Mouse (Mus musculus): Measurements from ENCODE around the gene Gm26602. TPM values are rescaled to one million over a fixed set of nuclear protein-coding genes. Genes with fewer than 3 reads are reported as not detected.
"Not testable (repeated sequence)": the region's sequence is repeated elsewhere in the genome, so short reads cannot be mapped to it uniquely, and the experiment has no call there.

The Gm26602 gene
- polyA plus RNA-seq, 1 experiment from 2014 or later = 17.7 TPM

GRCm38 (mm10) chr10:79873715-79874289 is 36.9 kb upstream of the Gm26602 start:
- H3K4me2 ChIP-seq (replicated peaks) = peak overlapping the region; percentile 98
- no peaks in the 10 kb centered on the region for H3K36me3 ChIP-seq
- ATAC-seq = no peak; the same call in none of the 2 replicates
- H3K9me3 ChIP-seq = no peaks in the 10 kb centered on the region
- H3K27me3 ChIP-seq (replicated peaks) = no peaks in the 10 kb centered on the region
- H3K4me1 ChIP-seq (replicated peaks) = peaks cover 27% of the 10 kb centered on the region
- WGBS = 1% methylated on average over 26 of the region's 26 CpGs
- H3K27ac ChIP-seq = peak overlapping the region; percentile 71; the same call in 1 of the 2 replicates
- peak overlapping the region; percentile 77 for H3K9ac ChIP-seq
- H3K4me3 ChIP-seq (replicated peaks) = peak overlapping the region; percentile 66

DNA sequence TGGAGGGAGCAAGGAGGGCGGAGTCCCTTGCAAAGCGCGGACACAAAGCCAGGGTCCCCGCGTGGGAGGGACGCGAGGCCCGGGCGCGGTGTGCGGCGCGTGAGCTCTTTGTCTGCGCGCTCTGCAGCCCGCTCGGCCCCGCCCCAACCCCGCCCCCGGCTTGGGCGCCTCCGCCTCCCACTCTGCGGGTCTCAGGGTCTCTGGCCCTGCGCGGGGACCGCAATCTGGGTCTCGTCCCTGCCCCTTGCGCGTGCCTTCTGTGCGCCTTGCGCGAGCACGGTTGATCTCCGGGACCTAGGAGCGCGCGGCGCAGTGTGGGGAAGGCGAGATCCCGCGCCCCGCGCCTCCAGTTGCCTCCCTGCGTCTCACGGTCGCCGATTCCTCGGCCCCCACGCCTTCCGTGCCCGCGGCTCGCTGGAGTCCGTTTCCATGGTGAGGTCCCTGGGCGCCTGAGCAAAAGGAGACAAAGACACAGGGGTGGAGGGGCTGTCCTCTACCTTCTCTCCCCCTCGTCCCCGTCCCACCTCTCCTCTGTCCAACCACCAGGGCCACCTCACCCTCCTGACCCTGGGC is 36.3 kb upstream of the Gm26602 start, which contains the start of the genes Prtn3 and Plppr3:
Prtn3 (plus strand) TSS at position 187 of the 573 bp plus-strand sequence.
Plppr3 (minus strand) TSS at position 345 of the 573 bp plus-strand sequence.
- H3K27ac ChIP-seq = peak within 1 kb of the TSS; percentile 71; the same call in 1 of the 2 replicates
- H3K36me3 ChIP-seq = no peaks in the 10 kb centered on the region
- peak within 1 kb of the TSS; percentile 77 for H3K9ac ChIP-seq
- no peaks in the 10 kb centered on the region for H3K27me3 ChIP-seq (replicated peaks)
- peak within 1 kb of the TSS; percentile 98 for H3K4me2 ChIP-seq (replicated peaks)
- under 1% methylated on average over 55 of the region's 57 CpGs for WGBS
- peaks cover 28% of the 10 kb centered on the region for H3K4me1 ChIP-seq (replicated peaks)
- H3K4me3 ChIP-seq (replicated peaks) = peak within 1 kb of the TSS; percentile 66
- H3K9me3 ChIP-seq = no peaks in the 10 kb centered on the region
- ATAC-seq = peak; percentile 84

- Histone ChIP-seq H3K36me3 (no peaks in the 10 kb centered on the region), H3K9me3 (no peaks in the 10 kb centered on the region), H3K27me3 (replicated peaks) (no peaks in the 10 kb centered on the region), H3K27ac (no peak overlapping the region), H3K4me3 (replicated peaks) (no peak overlapping the region), H3K4me2 (replicated peaks) (no peak overlapping the region), H3K9ac (no peak overlapping the region), H3K4me1 (replicated peaks) (peaks cover 46% of the 10 kb centered on the region)
- no peak for ATAC-seq
- 54% methylated on average over 1 of the region's 1 CpGs for WGBS
Observed at GRCm38 (mm10) chr10:79877174-79877573, 33.5 kb upstream of the Gm26602 start.

DNA sequence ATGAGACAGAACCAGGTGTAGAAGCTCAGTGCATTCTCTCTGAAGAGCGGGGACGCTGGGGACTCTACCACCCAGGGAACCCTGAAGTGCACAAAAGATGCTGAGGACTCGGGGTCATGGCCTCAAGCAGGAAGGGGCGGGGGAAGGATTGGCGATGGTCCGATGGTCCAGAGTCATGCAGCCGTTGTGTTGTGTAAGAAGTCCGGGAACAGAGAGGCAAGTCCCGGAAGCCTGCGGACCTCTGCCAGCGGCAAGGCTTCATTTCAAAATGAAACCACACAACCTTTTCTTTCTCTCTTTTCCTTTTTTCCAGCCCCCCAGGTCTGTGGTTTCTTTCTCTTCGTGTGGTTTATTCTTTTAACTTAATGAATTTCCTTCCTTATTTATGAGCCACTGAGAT is 32.9 kb upstream of the Gm26602 start:
- Histone ChIP-seq H3K4me1 (replicated peaks) (peaks cover 49% of the 10 kb centered on the region), H3K36me3 (no peaks in the 10 kb centered on the region), H3K4me2 (replicated peaks) (no peak overlapping the region), H3K4me3 (replicated peaks) (no peak overlapping the region), H3K9me3 (no peaks in the 10 kb centered on the region), H3K27me3 (replicated peaks) (no peaks in the 10 kb centered on the region; the same call in 1 of the 2 replicates), H3K27ac (no peak overlapping the region), H3K9ac (no peak overlapping the region)
- WGBS = 56% methylated on average over 12 of the region's 12 CpGs
- ATAC-seq = no peak

DNA sequence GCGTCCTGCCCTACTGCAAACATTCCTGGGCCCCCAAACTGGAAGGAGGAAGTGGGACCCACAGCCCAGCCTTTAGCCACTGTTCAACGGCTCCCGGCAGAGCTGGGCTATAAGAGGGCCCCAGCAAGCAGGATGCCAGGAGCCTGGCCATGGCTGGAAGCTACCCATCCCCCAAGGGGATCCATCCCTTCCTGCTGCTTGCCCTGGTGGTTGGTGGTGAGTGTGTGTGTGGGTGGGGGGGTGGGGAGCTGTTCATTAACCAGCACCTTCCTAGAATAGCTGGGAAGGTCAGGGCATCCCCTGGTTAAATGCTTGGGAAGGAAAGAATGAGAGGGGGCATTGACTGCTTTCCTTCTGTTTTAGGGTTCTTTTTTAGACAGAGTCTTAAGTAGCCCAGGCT is 31.1 kb upstream of the Gm26602 start:
- WGBS = 13% methylated on average over 3 of the region's 3 CpGs
- Histone ChIP-seq H3K9ac (no peak overlapping the region), H3K27ac (no peak overlapping the region), H3K36me3 (no peaks in the 10 kb centered on the region), H3K9me3 (no peaks in the 10 kb centered on the region), H3K27me3 (replicated peaks) (no peaks in the 10 kb centered on the region; the same call in 1 of the 2 replicates), H3K4me3 (replicated peaks) (no peak overlapping the region), H3K4me2 (replicated peaks) (no peak overlapping the region), H3K4me1 (replicated peaks) (peaks cover 44% of the 10 kb centered on the region)
- ATAC-seq = no peak

- Histone ChIP-seq H3K9ac (no peak overlapping the region), H3K27me3 (replicated peaks) (no peaks in the 10 kb centered on the region; the same call in 1 of the 2 replicates), H3K9me3 (no peaks in the 10 kb centered on the region), H3K4me1 (replicated peaks) (peaks cover 37% of the 10 kb centered on the region), H3K36me3 (no peaks in the 10 kb centered on the region), H3K4me2 (replicated peaks) (peak overlapping the region; percentile 5; the same call in 1 of the 2 replicates), H3K4me3 (replicated peaks) (no peak overlapping the region), H3K27ac (no peak overlapping the region)
- ATAC-seq = peak; percentile 18; the same call in 1 of the 2 replicates
- WGBS = 16% methylated on average over 9 of the region's 9 CpGs
Observed at GRCm38 (mm10) chr10:79880721-79881120, 29.9 kb upstream of the Gm26602 start.

DNA sequence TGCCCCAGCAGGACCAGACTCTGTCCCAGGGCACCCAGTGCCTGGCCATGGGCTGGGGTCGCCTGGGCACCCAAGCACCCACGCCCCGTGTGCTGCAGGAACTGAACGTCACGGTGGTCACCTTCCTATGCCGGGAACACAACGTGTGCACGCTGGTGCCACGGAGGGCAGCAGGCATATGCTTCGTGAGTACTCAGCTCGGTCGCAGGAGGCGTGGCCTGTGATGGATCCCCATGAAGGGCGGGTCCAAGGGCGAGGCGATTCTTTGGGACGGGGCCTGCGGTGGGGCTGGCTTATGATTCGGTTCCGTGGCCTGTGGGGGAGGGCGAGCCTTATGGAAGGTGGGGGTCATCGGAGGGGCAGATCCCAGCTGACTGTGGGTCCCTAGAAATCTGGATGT is 28.7 kb upstream of the Gm26602 start:
- Histone ChIP-seq H3K27me3 (replicated peaks) (no peaks in the 10 kb centered on the region; the same call in 1 of the 2 replicates), H3K9me3 (no peaks in the 10 kb centered on the region), H3K27ac (no peak overlapping the region), H3K36me3 (no peaks in the 10 kb centered on the region), H3K4me1 (replicated peaks) (peaks cover 36% of the 10 kb centered on the region), H3K9ac (0 out of 2 replicates have a peak overlapping the region, but pooled peaks have one; percentile 26), H3K4me3 (replicated peaks) (peak overlapping the region; percentile 4; the same call in 1 of the 2 replicates), H3K4me2 (replicated peaks) (peak overlapping the region; percentile 44)
- ATAC-seq = no peak
- WGBS = 9% methylated on average over 22 of the region's 22 CpGs

GRCm38 (mm10) chr10:79883297-79884084 is 27.2 kb upstream of the Gm26602 start:
- 20% methylated on average over 22 of the region's 22 CpGs for WGBS
- Histone ChIP-seq H3K4me2 (replicated peaks) (0 out of 2 replicates have a peak overlapping the region, but pooled peaks have one; percentile 14), H3K4me1 (replicated peaks) (peaks cover 32% of the 10 kb centered on the region), H3K4me3 (replicated peaks) (no peak overlapping the region), H3K9me3 (no peaks in the 10 kb centered on the region), H3K27me3 (replicated peaks) (no peaks in the 10 kb centered on the region; the same call in 1 of the 2 replicates), H3K36me3 (no peaks in the 10 kb centered on the region), H3K27ac (no peak overlapping the region), H3K9ac (no peak overlapping the region)
- ATAC-seq = peak; percentile 37; the same call in 1 of the 2 replicates

DNA sequence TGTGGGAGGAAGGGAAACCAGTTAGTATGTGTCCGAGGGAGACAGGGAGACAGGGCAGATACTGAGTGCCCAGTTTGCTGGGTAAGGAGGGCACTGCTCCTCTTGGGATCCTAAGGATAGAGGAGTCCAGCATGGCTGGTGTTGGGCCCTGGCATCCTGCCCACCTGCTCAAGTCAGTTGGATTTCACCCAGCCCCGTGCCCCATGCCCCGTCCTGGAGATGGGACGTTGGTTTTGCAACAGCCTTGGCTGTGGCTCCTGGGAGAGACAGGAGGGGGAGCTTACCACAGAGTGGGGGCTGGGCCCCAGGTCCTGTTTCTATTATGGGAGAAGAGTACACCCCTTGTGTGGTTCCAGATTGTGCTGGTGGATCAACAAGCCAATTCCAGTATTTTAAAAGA is 26.2 kb upstream of the Gm26602 start:
- no peaks in the 10 kb centered on the region for H3K36me3 ChIP-seq
- H3K27ac ChIP-seq = no peak overlapping the region
- 65% methylated on average over 4 of the region's 4 CpGs for WGBS
- no peaks in the 10 kb centered on the region; the same call in 1 of the 2 replicates for H3K27me3 ChIP-seq (replicated peaks)
- no peak for ATAC-seq
- H3K4me1 ChIP-seq (replicated peaks) = peaks cover 30% of the 10 kb centered on the region
- no peak overlapping the region for H3K4me3 ChIP-seq (replicated peaks)
- H3K4me2 ChIP-seq (replicated peaks) = no peak overlapping the region
- H3K9ac ChIP-seq = no peak overlapping the region
- no peaks in the 10 kb centered on the region for H3K9me3 ChIP-seq

DNA sequence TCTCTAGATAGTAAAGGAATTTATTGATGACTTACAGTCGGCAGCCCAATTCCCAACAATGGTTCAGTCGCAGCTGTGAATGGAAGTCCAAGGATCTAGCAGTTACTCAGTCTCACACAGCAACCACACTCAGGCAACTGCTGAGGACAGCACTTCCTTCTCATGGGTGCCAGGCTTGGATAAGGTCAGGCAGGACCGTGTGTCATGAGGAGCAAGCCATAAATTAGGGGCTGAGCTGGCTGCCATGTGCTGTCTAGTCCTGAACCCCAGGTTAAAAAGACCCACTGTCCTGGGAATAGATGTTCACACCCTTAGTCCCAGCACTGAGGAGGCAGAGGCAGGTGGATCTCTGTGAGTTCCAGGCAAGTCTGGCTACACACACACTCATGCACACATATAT is 25.7 kb upstream of the Gm26602 start:
- not testable (repeated sequence) for H3K27me3 ChIP-seq (replicated peaks); H3K9me3 ChIP-seq; H3K36me3 ChIP-seq; H3K4me3 ChIP-seq (replicated peaks); ATAC-seq; H3K27ac ChIP-seq; H3K4me2 ChIP-seq (replicated peaks); H3K9ac ChIP-seq
- WGBS = 61% methylated on average over 3 of the region's 3 CpGs
- H3K4me1 ChIP-seq (replicated peaks) = peaks cover 26% of the 10 kb centered on the region

GRCm38 (mm10) chr10:79886054-79886453 is 24.6 kb upstream of the Gm26602 start, which contains the start of gene Elane:
Gene Elane, plus strand, starts transcription at chr10:79886247.
- no peak for ATAC-seq
- Histone ChIP-seq H3K9me3 (no peaks in the 10 kb centered on the region), H3K4me3 (replicated peaks) (no peak within 1 kb of the TSS), H3K4me2 (replicated peaks) (no peak within 1 kb of the TSS), H3K27ac (no peak within 1 kb of the TSS), H3K4me1 (replicated peaks) (peaks cover 18% of the 10 kb centered on the region), H3K36me3 (no peaks in the 10 kb centered on the region), H3K27me3 (replicated peaks) (no peaks in the 10 kb centered on the region; the same call in 1 of the 2 replicates), H3K9ac (no peak within 1 kb of the TSS)
- WGBS = 81% methylated on average over 6 of the region's 6 CpGs

DNA sequence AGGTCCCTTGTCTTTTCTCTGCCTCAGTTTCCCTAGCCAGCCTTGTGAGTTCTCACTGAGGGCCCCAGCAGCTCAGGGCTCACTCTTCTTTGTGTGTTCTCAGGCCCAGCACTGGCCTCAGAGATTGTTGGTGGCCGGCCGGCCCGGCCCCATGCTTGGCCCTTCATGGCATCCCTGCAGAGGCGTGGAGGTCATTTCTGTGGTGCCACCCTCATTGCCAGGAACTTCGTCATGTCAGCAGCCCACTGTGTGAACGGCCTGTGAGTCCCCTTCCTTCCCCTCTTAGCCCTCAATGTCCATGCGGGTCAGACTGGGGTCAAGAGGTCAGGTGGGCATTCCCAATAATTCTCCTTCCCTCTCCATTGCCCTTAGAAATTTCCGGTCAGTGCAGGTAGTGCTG is 24.0 kb upstream of the Gm26602 start:
- H3K9ac ChIP-seq = no peak overlapping the region
- no peak for ATAC-seq
- no peak overlapping the region for H3K27ac ChIP-seq
- peaks cover 18% of the 10 kb centered on the region for H3K4me1 ChIP-seq (replicated peaks)
- H3K27me3 ChIP-seq (replicated peaks) = no peaks in the 10 kb centered on the region; the same call in 1 of the 2 replicates
- H3K4me3 ChIP-seq (replicated peaks) = no peak overlapping the region
- H3K36me3 ChIP-seq = no peaks in the 10 kb centered on the region
- 71% methylated on average over 8 of the region's 8 CpGs for WGBS
- no peak overlapping the region for H3K4me2 ChIP-seq (replicated peaks)
- no peaks in the 10 kb centered on the region for H3K9me3 ChIP-seq

All from intestine, embryonic 15.5 days (tissue).